Mouse (Mus musculus) cerebellum, postnatal 10 days (tissue): ENCODE measurements around the gene Kif6.

Source experiments
- DNase-seq, 2 experiments: peaks; one replicate each; pipeline ENCODE4 v3.0.0; 2021; ENCODE audit warnings: mixed read lengths in 2 of 2

Kif6 gene

GRCm38 (mm10) chr17:49792217-49792743, 177.3 kb downstream of the Kif6 start:
- DNase-seq, result no peak

- DNase-seq, result no peak
These were observed 178.0 kb downstream of the Kif6 start for GRCm38 (mm10) chr17:49792946-49793345.

GRCm38 (mm10) chr17:49793965-49794364, 179.0 kb downstream of the Kif6 start:
- no peak for DNase-seq

- no peak for DNase-seq
These were observed 180.3 kb downstream of the Kif6 start for GRCm38 (mm10) chr17:49795241-49795640.

- no peak for DNase-seq
These were observed 181.2 kb downstream of the Kif6 start for GRCm38 (mm10) chr17:49796116-49796515.

GRCm38 (mm10) chr17:49799168-49799567, 184.2 kb downstream of the Kif6 start:
- no peak for DNase-seq

- DNase-seq, result no peak
These were observed 185.2 kb downstream of the Kif6 start for GRCm38 (mm10) chr17:49800157-49800556.

- DNase-seq, result no peak
These were observed 192.5 kb downstream of the Kif6 start for GRCm38 (mm10) chr17:49807461-49807860.

- no peak for DNase-seq
These were observed 193.9 kb downstream of the Kif6 start for GRCm38 (mm10) chr17:49808712-49809343.

- peak; percentile 65 to 68 for DNase-seq
These were observed 199.1 kb downstream of the Kif6 start for GRCm38 (mm10) chr17:49813893-49814640.

- DNase-seq, result peak; percentile 67 to 78
These were observed 201.2 kb downstream of the Kif6 start for GRCm38 (mm10) chr17:49816067-49816565.

- peak; percentile 27 to 43 for DNase-seq
These were observed 201.8 kb downstream of the Kif6 start for GRCm38 (mm10) chr17:49816703-49817102.

GRCm38 (mm10) chr17:49820203-49820602, 205.3 kb downstream of the Kif6 start:
- no peak for DNase-seq

GRCm38 (mm10) chr17:49824142-49824840, 209.4 kb downstream of the Kif6 start:
- DNase-seq, result peak; percentile 90 to 95

- DNase-seq, result peak; percentile 76 to 82
These were observed 210.0 kb downstream of the Kif6 start for GRCm38 (mm10) chr17:49824841-49825450.

GRCm38 (mm10) chr17:49825831-49826230, 210.9 kb downstream of the Kif6 start:
- peak; percentile 70 to 79 for DNase-seq

GRCm38 (mm10) chr17:49831745-49832144, 216.8 kb downstream of the Kif6 start:
- no peak for DNase-seq

GRCm38 (mm10) chr17:49834044-49834545, 219.2 kb downstream of the Kif6 start:
- DNase-seq, result no peak

GRCm38 (mm10) chr17:49837417-49837816, 222.5 kb downstream of the Kif6 start:
- DNase-seq, result no peak

GRCm38 (mm10) chr17:49839243-49839642, 224.3 kb downstream of the Kif6 start:
- no peak for DNase-seq

- no peak for DNase-seq
These were observed 236.3 kb downstream of the Kif6 start for GRCm38 (mm10) chr17:49851210-49851609.

GRCm38 (mm10) chr17:49852183-49852582, 237.2 kb downstream of the Kif6 start:
- peak in 1 of 2 experiments; percentile 52 for DNase-seq

- DNase-seq, result no peak
These were observed 240.8 kb downstream of the Kif6 start for GRCm38 (mm10) chr17:49855785-49856184.
